Mouse (Mus musculus): ENCODE measurements at regions not wholly inside any gene's neighbourhood (a gene's known extent, or its start where the extent isn't known, plus 50 kb on each side); places are given as distances from the start of the nearest gene placed in this dataset.

DNA sequence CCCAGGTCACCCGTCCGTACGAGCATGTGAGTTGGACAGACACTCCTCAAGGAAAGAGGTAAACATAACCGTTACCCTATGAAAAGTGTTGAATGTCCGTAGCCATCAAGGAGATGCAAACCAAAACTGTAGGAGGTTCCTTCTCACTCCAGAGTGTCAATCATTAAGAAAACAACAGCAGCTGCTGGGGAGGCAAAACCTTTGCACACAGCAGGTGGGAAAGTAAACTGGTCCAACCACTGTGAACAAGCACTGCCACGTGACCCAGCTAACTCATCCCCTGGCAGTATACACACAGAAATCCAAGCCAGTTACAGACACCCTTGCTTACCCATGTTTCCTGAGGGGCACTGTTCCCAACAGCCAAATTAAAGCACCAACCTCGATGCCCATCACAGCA is 54.7 kb upstream of the Irx5 start:
- WGBS, result 84% methylated on average over 7 of the region's 7 CpGs
- Histone ChIP-seq H3K36me3 (replicated peaks; ENCODE audit: control insufficient read depth, insufficient read depth) (no peaks in the 10 kb centered on the region), H3K9ac (no peak overlapping the region), H3K27ac (no peak overlapping the region), H3K27me3 (ENCODE audit: control insufficient read depth, insufficient read depth, low read length) (no peaks in the 10 kb centered on the region), H3K4me2 (replicated peaks) (no peak overlapping the region), H3K9me3 (ENCODE audit: control insufficient read depth, low read length) (peaks cover 9% of the 10 kb centered on the region), H3K4me1 (replicated peaks; ENCODE audit: control insufficient read depth, insufficient read depth, low read length) (no peaks in the 10 kb centered on the region), H3K4me3 (replicated peaks; ENCODE audit: low read length) (no peak overlapping the region)
- no peak for DNase-seq (ENCODE audit: low spot score)
- no peak for ATAC-seq (ENCODE audit: low FRiP score)

DNA sequence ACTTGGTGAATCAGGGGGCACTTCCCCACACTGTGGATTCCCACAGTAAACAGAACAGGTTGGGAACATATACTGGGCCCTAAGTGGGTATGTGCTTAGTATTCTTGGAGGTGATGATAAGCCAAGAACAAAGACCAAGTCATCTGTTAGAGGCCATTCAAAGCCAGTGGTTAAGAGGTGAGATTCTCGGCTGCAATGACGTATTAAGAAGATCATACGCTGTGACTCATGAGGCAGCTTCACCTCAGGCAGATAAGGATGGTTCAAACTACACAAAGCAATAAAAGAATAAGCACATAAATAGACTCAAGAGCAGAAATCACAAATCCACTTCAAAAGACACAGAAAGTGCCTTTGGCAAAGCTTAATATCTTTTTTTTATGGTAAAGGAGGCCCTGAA is 56.4 kb upstream of the Irx5 start:
- Histone ChIP-seq H3K27ac (no peak overlapping the region), H3K27me3 (ENCODE audit: control insufficient read depth, insufficient read depth, low read length) (no peaks in the 10 kb centered on the region), H3K9me3 (ENCODE audit: control insufficient read depth, low read length) (peaks cover 9% of the 10 kb centered on the region), H3K36me3 (replicated peaks; ENCODE audit: control insufficient read depth, insufficient read depth) (no peaks in the 10 kb centered on the region), H3K4me3 (replicated peaks; ENCODE audit: low read length) (no peak overlapping the region), H3K9ac (no peak overlapping the region), H3K4me1 (replicated peaks; ENCODE audit: control insufficient read depth, insufficient read depth, low read length) (no peaks in the 10 kb centered on the region), H3K4me2 (replicated peaks) (no peak overlapping the region)
- ATAC-seq (ENCODE audit: low FRiP score) (no peak), DNase-seq (ENCODE audit: low spot score) (no peak)
- WGBS, result 98% methylated on average over 3 of the region's 3 CpGs

- no peak for ATAC-seq (ENCODE audit: low FRiP score)
- Histone ChIP-seq H3K9me3 (ENCODE audit: control insufficient read depth, low read length) (no peaks in the 10 kb centered on the region), H3K4me1 (replicated peaks; ENCODE audit: control insufficient read depth, insufficient read depth, low read length) (no peaks in the 10 kb centered on the region), H3K9ac (no peak overlapping the region), H3K4me2 (replicated peaks) (no peak overlapping the region), H3K4me3 (replicated peaks; ENCODE audit: low read length) (no peak overlapping the region), H3K27me3 (ENCODE audit: control insufficient read depth, insufficient read depth, low read length) (peaks cover 4% of the 10 kb centered on the region; the same call in 1 of the 2 replicates), H3K27ac (no peak overlapping the region), H3K36me3 (replicated peaks; ENCODE audit: control insufficient read depth, insufficient read depth) (no peaks in the 10 kb centered on the region)
- WGBS, result 77% methylated on average over 26 of the region's 26 CpGs
- no peak for DNase-seq (ENCODE audit: low spot score)
Measured at GRCm38 (mm10) chr8:92286841-92287811, 70.3 kb upstream of the Irx5 start.

- no peak for ATAC-seq (ENCODE audit: low FRiP score)
- H3K36me3 ChIP-seq (replicated peaks; ENCODE audit: control insufficient read depth, insufficient read depth), result no peaks in the 10 kb centered on the region
- H3K9me3 ChIP-seq (ENCODE audit: control insufficient read depth, low read length), result no peaks in the 10 kb centered on the region
- H3K4me3 ChIP-seq (replicated peaks; ENCODE audit: low read length), result no peak overlapping the region
- no peak overlapping the region for H3K27ac ChIP-seq
- no peak overlapping the region for H3K4me2 ChIP-seq (replicated peaks)
- no peaks in the 10 kb centered on the region for H3K4me1 ChIP-seq (replicated peaks; ENCODE audit: control insufficient read depth, insufficient read depth, low read length)
- no peak for DNase-seq (ENCODE audit: low spot score)
- H3K27me3 ChIP-seq (ENCODE audit: control insufficient read depth, insufficient read depth, low read length), result no peaks in the 10 kb centered on the region
- WGBS, result 91% methylated on average over 5 of the region's 5 CpGs
- H3K9ac ChIP-seq, result no peak overlapping the region
Measured at GRCm38 (mm10) chr8:92275755-92276154, 81.7 kb upstream of the Irx5 start.

- ATAC-seq (ENCODE audit: low FRiP score) (no peak), DNase-seq (ENCODE audit: low spot score) (no peak)
- no peaks in the 10 kb centered on the region for H3K4me1 ChIP-seq (replicated peaks; ENCODE audit: control insufficient read depth, insufficient read depth, low read length)
- no peak overlapping the region for H3K27ac ChIP-seq
- H3K4me2 ChIP-seq (replicated peaks), result no peak overlapping the region
- no peaks in the 10 kb centered on the region for H3K36me3 ChIP-seq (replicated peaks; ENCODE audit: control insufficient read depth, insufficient read depth)
- H3K9ac ChIP-seq, result no peak overlapping the region
- WGBS, result 98% methylated on average over 1 of the region's 1 CpGs
- H3K4me3 ChIP-seq (replicated peaks; ENCODE audit: low read length), result no peak overlapping the region
- peaks cover 9% of the 10 kb centered on the region; the same call in 1 of the 2 replicates for H3K9me3 ChIP-seq (ENCODE audit: control insufficient read depth, low read length)
- H3K27me3 ChIP-seq (ENCODE audit: control insufficient read depth, insufficient read depth, low read length), result no peaks in the 10 kb centered on the region
Measured at GRCm38 (mm10) chr8:92272726-92273125, 84.7 kb upstream of the Irx5 start.

DNA sequence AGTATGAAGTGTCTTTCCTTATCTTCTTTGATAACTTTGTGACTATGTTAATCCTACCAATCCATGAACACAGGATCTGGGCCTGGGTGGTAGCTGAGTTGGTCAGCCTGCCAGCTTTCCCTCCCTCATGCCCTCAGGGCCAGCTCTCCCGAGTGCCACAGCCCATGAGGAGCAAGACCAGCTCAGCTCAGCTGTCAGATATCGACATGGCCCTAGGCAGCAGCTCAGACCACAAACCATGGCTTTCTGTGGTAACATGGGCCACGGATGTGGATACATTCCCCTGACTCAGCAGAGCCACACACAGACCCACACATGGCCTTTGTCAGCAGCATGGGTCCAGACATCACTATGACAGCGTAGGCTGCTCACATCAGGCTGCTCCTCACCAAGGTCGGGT is 85.4 kb upstream of the Irx5 start:
- Histone ChIP-seq H3K4me3 (replicated peaks; ENCODE audit: low read length) (no peak overlapping the region), H3K27ac (no peak overlapping the region), H3K27me3 (ENCODE audit: control insufficient read depth, insufficient read depth, low read length) (no peaks in the 10 kb centered on the region), H3K4me1 (replicated peaks; ENCODE audit: control insufficient read depth, insufficient read depth, low read length) (no peaks in the 10 kb centered on the region), H3K4me2 (replicated peaks) (no peak overlapping the region), H3K36me3 (replicated peaks; ENCODE audit: control insufficient read depth, insufficient read depth) (no peaks in the 10 kb centered on the region), H3K9me3 (ENCODE audit: control insufficient read depth, low read length) (peaks cover 9% of the 10 kb centered on the region; the same call in 1 of the 2 replicates), H3K9ac (no peak overlapping the region)
- WGBS, result 90% methylated on average over 5 of the region's 5 CpGs
- ATAC-seq (ENCODE audit: low FRiP score), result no peak
- DNase-seq (ENCODE audit: low spot score), result no peak

DNA sequence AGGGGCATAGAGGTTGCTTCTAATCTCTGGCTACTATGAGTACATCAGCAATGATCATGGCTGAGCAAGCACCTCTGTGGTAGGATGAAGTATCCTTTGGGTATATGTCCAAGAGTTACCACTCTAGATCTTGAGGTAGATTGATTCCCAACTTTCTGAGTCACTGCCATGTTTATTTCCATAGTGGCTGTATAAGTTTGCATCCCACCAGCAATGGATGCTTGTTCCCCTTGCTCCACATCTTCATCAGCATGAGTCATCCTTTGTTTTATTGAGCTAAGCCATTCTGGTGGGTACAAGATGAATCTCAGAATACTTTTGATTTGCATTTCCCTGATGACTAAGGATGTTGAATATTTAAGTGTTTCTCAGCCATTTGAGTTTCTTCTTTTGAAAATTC is 86.8 kb upstream of the Irx5 start:
- no peak overlapping the region for H3K27ac ChIP-seq
- no peaks in the 10 kb centered on the region for H3K36me3 ChIP-seq (replicated peaks; ENCODE audit: control insufficient read depth, insufficient read depth)
- H3K4me1 ChIP-seq (replicated peaks; ENCODE audit: control insufficient read depth, insufficient read depth, low read length), result peaks cover 5% of the 10 kb centered on the region; the same call in 1 of the 2 replicates
- H3K9ac ChIP-seq, result no peak overlapping the region
- DNase-seq (ENCODE audit: low spot score) (no peak), ATAC-seq (ENCODE audit: low FRiP score) (no peak)
- H3K9me3 ChIP-seq (ENCODE audit: control insufficient read depth, low read length), result peaks cover 9% of the 10 kb centered on the region; the same call in 1 of the 2 replicates
- H3K27me3 ChIP-seq (ENCODE audit: control insufficient read depth, insufficient read depth, low read length), result no peaks in the 10 kb centered on the region
- no peak overlapping the region for H3K4me3 ChIP-seq (replicated peaks; ENCODE audit: low read length)
- no peak overlapping the region for H3K4me2 ChIP-seq (replicated peaks)

- Histone ChIP-seq H3K4me3 (replicated peaks; ENCODE audit: low read length) (no peak overlapping the region), H3K27me3 (ENCODE audit: control insufficient read depth, insufficient read depth, low read length) (no peaks in the 10 kb centered on the region), H3K9me3 (ENCODE audit: control insufficient read depth, low read length) (peaks cover 9% of the 10 kb centered on the region; the same call in 1 of the 2 replicates), H3K4me2 (replicated peaks) (no peak overlapping the region), H3K27ac (no peak overlapping the region), H3K4me1 (replicated peaks; ENCODE audit: control insufficient read depth, insufficient read depth, low read length) (peaks cover 5% of the 10 kb centered on the region; the same call in 1 of the 2 replicates), H3K36me3 (replicated peaks; ENCODE audit: control insufficient read depth, insufficient read depth) (no peaks in the 10 kb centered on the region), H3K9ac (no peak overlapping the region)
- DNase-seq (ENCODE audit: low spot score) (no peak), ATAC-seq (ENCODE audit: low FRiP score) (no peak)
- WGBS, result 77% methylated on average over 6 of the region's 6 CpGs
Measured at GRCm38 (mm10) chr8:92267415-92267814, 90.0 kb upstream of the Irx5 start.

GRCm38 (mm10) chr8:92260056-92260455 is 97.4 kb upstream of the Irx5 start:
- H3K9ac ChIP-seq, result no peak overlapping the region
- H3K27me3 ChIP-seq (ENCODE audit: control insufficient read depth, insufficient read depth, low read length), result no peaks in the 10 kb centered on the region
- H3K4me1 ChIP-seq (replicated peaks; ENCODE audit: control insufficient read depth, insufficient read depth, low read length), result no peaks in the 10 kb centered on the region
- H3K4me3 ChIP-seq (replicated peaks; ENCODE audit: low read length), result no peak overlapping the region
- WGBS, result 72% methylated on average over 8 of the region's 8 CpGs
- ATAC-seq (ENCODE audit: low FRiP score), result no peak
- no peak for DNase-seq (ENCODE audit: low spot score)
- H3K27ac ChIP-seq, result no peak overlapping the region
- H3K36me3 ChIP-seq (replicated peaks; ENCODE audit: control insufficient read depth, insufficient read depth), result no peaks in the 10 kb centered on the region
- no peaks in the 10 kb centered on the region for H3K9me3 ChIP-seq (ENCODE audit: control insufficient read depth, low read length)
- no peak overlapping the region for H3K4me2 ChIP-seq (replicated peaks)

Data from hindbrain, embryonic 14.5 days (tissue).